Mouse (Mus musculus): ENCODE data around the gene Cdc45.

Cdc45 gene

DNA sequence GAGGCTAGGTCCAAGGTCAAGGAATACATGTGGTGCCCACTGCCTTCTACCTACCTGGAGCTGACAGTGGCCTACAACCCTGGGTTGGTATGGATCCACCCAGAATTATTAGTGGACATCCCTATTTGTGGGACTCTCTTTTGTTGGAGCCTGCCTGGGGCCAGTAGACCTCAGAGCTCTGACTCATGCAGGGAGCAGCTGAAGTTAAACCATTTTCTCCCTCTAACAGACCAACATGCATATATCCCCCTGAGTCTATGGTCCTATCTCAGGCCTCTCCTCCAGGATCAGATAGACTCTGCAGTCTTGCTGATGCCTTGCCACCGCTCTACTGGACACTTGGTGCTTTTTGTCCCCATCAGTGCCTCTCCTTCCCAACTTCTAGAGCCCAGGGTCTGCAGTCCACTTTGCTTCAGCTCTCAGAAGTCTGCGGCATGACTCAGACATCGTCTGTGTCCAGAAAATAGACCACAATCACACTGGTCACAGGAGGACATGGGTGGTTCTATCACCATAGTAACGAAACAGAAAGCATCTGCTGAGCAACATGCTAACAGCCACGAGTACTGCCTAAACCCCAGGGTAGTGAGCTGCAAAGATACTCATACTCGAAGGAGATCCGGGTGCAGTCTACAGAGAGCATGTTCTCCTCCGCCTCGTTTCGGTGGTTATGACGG is 16.4 kb downstream of the Cdc45 start:
- no peak for DNase-seq (ENCODE audit: inconsistent age in 2 of 2, low spot score in 1 of 2)

GRCm38 (mm10) chr16:18788627-18789406 is 23.0 kb downstream of the Cdc45 start:
- peak in 1 of 2 experiments; percentile 16 for DNase-seq (ENCODE audit: inconsistent age in 2 of 2, low spot score in 1 of 2)

- no peak for DNase-seq (ENCODE audit: inconsistent age in 2 of 2, low spot score in 1 of 2)
These were observed 25.1 kb downstream of the Cdc45 start for GRCm38 (mm10) chr16:18786652-18787051.

DNA sequence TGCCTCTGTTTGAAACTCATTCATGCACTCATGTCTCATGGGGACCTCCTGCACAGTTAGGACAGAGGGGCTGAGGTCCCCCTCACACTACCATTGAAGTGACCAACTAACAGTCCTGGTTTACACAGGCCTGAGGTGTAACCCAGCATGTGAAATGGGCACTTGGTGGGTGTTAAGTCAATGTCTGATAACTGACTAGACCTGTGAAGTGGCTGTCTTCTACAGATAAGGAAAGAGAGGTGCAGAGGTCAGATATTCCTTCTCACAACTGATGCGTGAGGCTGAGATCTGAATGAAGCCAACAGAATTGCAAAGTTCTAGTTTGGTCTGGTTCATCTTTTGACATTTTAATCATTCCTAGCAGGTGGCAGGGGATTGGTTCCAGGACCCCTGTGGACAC is 26.3 kb downstream of the Cdc45 start:
- no peak for DNase-seq (ENCODE audit: inconsistent age in 2 of 2, low spot score in 1 of 2)

GRCm38 (mm10) chr16:18785025-18785424 is 26.8 kb downstream of the Cdc45 start:
- DNase-seq (ENCODE audit: inconsistent age in 2 of 2, low spot score in 1 of 2), result no peak

- no peak for DNase-seq (ENCODE audit: inconsistent age in 2 of 2, low spot score in 1 of 2)
These were observed 30.0 kb downstream of the Cdc45 start for GRCm38 (mm10) chr16:18781810-18782209.

- DNase-seq (ENCODE audit: inconsistent age in 2 of 2, low spot score in 1 of 2), result peak in 1 of 2 experiments; percentile 17
These were observed 33.3 kb downstream of the Cdc45 start for GRCm38 (mm10) chr16:18778461-18778860.

- DNase-seq (ENCODE audit: inconsistent age in 2 of 2, low spot score in 1 of 2), result peak in 1 of 2 experiments; percentile 62
These were observed 34.4 kb downstream of the Cdc45 start for GRCm38 (mm10) chr16:18777101-18778080.

GRCm38 (mm10) chr16:18776556-18777100 is 35.2 kb downstream of the Cdc45 start, which contains the start of gene Cldn5:
Gene Cldn5, plus strand, starts transcription at chr16:18776847.
- DNase-seq (ENCODE audit: inconsistent age in 2 of 2, low spot score in 1 of 2), result peak; percentile 23 to 43

GRCm38 (mm10) chr16:18775621-18776555 is 35.9 kb downstream of the Cdc45 start:
- DNase-seq (ENCODE audit: inconsistent age in 2 of 2, low spot score in 1 of 2), result peak in 1 of 2 experiments; percentile 45

GRCm38 (mm10) chr16:18773936-18774335 is 37.9 kb downstream of the Cdc45 start:
- DNase-seq (ENCODE audit: inconsistent age in 2 of 2, low spot score in 1 of 2), result peak in 1 of 2 experiments; percentile 47

GRCm38 (mm10) chr16:18769501-18769900 is 42.3 kb downstream of the Cdc45 start:
- no peak for DNase-seq (ENCODE audit: inconsistent age in 2 of 2, low spot score in 1 of 2)

DNA sequence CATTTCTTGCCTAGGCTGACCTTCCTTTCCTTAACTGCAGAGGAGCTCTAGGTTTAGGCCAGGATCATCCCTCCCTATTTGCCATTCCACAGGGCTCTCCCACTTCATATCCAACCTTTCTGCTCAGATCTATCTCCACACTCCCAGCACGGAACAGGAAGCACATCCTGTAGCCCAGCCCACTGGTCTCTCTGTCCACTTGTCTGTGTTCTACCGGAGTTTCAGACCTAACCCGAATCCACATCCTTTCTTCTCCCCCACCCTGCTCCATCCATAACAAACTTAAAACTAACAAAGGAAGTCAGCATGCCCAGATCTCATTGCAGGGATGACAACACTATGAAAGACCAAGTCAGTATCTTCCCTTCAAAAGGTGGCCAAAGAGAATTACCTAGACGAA is 45.4 kb downstream of the Cdc45 start:
- no peak for DNase-seq (ENCODE audit: inconsistent age in 2 of 2, low spot score in 1 of 2)

DNA sequence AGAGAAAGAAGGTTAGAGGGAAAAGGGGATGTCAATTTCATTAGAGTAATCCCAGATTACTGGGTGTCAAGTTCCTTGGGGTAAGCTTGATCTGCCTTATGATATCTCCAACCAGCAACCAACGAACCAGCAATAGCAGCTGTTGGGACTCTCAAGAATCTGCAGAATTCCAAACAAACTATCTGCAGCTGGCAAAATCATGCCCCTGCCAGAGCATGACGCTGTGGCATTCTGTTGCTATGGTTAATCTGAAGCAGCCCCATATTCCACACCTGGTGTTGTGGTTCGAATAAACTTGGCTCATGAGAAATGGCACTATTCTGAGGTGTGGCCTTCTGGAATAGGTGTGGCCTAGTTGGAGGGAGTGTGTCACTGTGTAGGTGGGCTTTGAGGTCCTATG is 48.8 kb downstream of the Cdc45 start:
- no peak for DNase-seq (ENCODE audit: inconsistent age in 2 of 2, low spot score in 1 of 2)

DNA sequence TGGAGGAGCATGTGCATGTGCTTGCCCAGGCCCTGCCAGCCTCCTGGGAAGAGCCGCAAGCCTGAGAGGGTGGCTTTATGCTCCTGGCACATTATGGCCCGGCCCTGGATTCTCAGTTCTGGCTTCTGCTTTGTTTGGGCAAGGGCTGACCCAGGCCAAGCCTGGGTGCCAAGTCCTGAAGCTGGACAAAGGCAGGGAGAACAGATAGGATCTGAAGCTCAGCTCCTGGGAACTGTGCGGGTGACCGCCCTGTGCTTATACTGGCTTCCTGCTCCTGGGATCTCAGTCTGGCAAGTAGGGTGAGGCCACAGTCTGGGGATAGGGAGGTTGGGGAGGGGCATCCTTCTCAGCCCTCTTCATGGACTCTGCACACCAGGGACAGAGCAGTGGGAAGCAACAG is 50.1 kb downstream of the Cdc45 start:
- no peak for DNase-seq (ENCODE audit: inconsistent age in 2 of 2, low spot score in 1 of 2)

DNA sequence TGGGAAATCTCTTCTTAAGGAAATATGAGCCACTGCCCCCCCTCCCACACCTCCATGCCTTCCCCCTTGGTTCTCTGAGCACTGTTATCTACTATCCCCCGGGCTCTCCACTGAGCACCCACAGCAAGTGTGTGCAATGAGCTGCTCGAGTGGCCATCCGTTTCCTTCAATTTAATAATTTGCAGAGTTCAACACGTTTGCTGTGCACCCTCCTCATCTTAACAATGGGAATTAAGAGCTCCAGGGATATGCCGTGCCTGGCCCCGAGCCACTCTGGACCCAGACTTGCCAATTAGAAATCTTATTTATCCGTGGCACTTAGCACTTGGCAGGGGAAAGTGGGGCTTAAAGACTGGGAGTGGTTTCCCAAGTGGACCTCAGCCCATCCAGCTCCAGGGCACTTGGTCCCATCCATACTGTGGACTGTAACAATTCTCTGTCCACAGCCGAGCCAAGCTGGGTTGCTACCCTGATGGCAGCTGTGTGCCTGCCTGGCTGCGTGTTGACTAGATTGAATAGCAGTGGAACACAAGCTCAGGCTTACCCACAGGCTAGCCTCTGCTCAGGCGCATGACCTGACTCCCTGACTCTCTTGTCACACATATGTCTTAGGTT is 59.8 kb downstream of the Cdc45 start:
- no peak for DNase-seq (ENCODE audit: inconsistent age in 2 of 2, low spot score in 1 of 2)

DNA sequence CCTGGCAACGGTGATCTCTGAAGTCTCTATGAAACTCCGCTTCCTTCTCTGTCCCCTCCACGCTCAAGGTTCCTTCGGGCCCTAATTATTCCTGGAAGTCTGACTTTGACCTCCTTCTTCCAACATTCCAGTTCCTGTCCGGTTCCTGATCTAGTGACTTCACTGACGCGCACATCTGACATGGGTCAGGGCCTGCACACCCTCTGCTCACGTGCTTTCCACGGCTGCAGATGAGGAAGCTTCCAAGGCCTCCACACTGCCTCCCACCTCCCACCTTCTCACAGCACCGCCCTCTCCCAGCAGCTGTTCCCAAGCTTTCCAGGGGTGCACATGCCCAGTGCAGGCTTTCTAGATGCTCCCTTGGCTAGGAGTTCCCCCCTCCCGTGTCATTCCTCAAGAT is 60.7 kb downstream of the Cdc45 start:
- DNase-seq (ENCODE audit: inconsistent age in 2 of 2, low spot score in 1 of 2), result no peak

DNA sequence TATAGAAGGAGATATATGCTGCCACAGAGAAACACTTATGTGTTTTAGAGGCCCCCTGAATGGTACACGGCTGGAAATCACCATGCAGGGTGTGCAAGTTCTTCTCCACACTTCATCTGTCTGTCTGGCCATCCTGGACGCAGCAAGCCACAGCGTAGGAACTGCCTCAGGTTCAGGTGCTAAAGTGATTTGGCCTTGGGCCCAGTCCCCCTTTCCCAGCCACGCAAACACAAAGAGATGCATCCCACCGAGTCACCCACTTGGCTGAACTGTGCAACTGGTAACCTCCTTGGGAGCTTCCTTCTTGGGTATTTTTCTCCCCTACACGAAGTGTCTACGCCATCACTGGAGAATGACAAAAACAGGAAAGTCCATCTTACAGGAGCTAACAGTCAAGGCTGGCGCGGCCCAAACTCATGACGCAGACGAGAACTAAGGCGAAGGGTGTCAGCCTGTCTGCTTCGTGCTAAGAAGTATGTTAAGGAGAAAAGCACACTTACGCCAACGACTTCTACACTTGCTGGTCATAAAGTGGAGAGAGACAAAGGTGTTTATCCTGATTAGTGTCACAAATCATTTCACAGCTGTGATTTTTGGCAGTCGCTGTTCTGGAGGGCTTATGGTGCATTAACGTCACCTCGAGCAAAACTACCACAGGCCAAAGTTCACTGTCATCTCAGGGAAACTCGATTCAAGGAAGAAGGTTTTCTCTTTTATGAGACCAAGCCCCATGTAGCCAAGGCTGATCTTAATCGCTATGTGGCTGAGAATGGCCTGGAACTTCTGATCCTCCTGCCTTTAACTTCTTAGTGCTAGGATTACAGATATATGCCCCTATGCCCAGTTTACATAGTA is 65.3 kb downstream of the Cdc45 start:
- no peak for DNase-seq (ENCODE audit: inconsistent age in 2 of 2, low spot score in 1 of 2)
